Mouse (Mus musculus): ENCODE measurements at regions not wholly inside any gene's neighbourhood (a gene's known extent, or its start where the extent isn't known, plus 50 kb on each side); places are given as distances from the start of the nearest gene placed in this dataset.

GRCm38 (mm10) chr19:24622776-24623175 lies 51.0 kb upstream of the Tmem252 start:
- no peak for DNase-seq (ENCODE audit: low spot score)

- DNase-seq (ENCODE audit: low spot score), result no peak
Measured at GRCm38 (mm10) chr19:24622309-24622708, 51.5 kb upstream of the Tmem252 start.

DNA sequence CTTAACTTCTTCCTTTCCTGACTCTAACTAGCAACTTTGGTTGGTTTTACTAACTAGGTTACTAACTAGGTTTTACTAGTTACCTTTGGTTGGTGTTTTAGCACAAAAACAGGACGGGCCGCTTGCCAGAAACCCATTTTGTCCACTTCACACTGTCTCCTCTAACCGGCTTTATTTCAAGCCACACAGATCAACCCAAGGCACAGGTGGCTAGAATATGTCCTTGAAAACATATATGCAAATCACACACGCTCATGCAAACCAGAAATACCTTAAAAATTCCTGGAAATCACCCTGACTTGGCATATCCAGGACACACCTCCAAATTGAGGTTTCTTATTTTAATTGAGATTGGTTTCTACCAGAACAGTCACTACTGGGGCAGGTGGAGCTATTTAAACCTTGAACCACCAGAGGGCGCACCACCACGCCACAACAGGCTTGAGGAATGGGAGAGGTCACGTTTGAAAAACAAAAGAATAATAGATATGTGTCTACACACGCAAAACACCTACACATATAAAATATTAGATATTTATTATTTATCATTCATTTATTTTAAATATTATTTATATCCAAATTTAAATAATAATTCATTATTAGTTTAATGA lies 52.1 kb upstream of the Tmem252 start:
- DNase-seq (ENCODE audit: low spot score), result peak; percentile 60

GRCm38 (mm10) chr19:24615762-24616310 lies 58.0 kb upstream of the Tmem252 start:
- no peak for DNase-seq (ENCODE audit: low spot score)

GRCm38 (mm10) chr19:24607884-24608283 lies 52.2 kb upstream of the Pip5k1b start:
- DNase-seq (ENCODE audit: low spot score), result no peak

- DNase-seq (ENCODE audit: low spot score), result no peak
Measured at GRCm38 (mm10) chr19:24606390-24606976, 50.8 kb upstream of the Pip5k1b start.
